Mouse (Mus musculus) olfactory bulb, adult 2 months (tissue): ENCODE data around the gene Pik3r2.

Experiments used
- CTCF ChIP-seq: fragments of 200-500 bp; IDR thresholded peaks from 2 replicates; pipeline ENCODE4 v1.5.1; 2012; ENCODE audit warnings: low read depth, mild to moderate bottlenecking, low read length, moderate library complexity; ENCODE audit not compliant: insufficient read depth
- POLR2A ChIP-seq: fragments of 200-500 bp; IDR thresholded peaks from 2 replicates; pipeline ENCODE4 v1.6.1; 2012; ENCODE audit warnings: mild to moderate bottlenecking, low read depth, low read length, moderate library complexity; ENCODE audit not compliant: insufficient read depth

- no peak for TF ChIP-seq CTCF
- no peak for TF ChIP-seq POLR2A
Measured at GRCm38 (mm10) chr8:70765838-70766570, 10.5 kb downstream of the Pik3r2 start.
